Mouse (Mus musculus): ENCODE results near the gene Itsn1. TPM values are rescaled to one million over a fixed set of nuclear protein-coding genes. Genes with fewer than 3 reads are reported as not detected.

Gene Itsn1
- polyA plus RNA-seq, 1 experiment from 2014 or later = 27.6 TPM

- peaks cover 87% of the 10 kb centered on the region for H3K36me3 ChIP-seq
- WGBS = 92% methylated on average over 12 of the region's 12 CpGs
- no peaks in the 10 kb centered on the region for H3K27me3 ChIP-seq
- no peak overlapping the region for H3K27ac ChIP-seq
- H3K4me1 ChIP-seq = peaks cover 20% of the 10 kb centered on the region
- no peak overlapping the region for H3K9ac ChIP-seq
- no peaks in the 10 kb centered on the region for H3K9me3 ChIP-seq (replicated peaks)
- H3K4me3 ChIP-seq (replicated peaks) = no peak overlapping the region
- ATAC-seq (replicated peaks; ENCODE audit: low FRiP score) = no peak
- H3K4me2 ChIP-seq = no peak overlapping the region
Observed at GRCm38 (mm10) chr16:91853223-91853622, 124.1 kb downstream of the Itsn1 start.

- ATAC-seq (replicated peaks; ENCODE audit: low FRiP score) = no peak
- Histone ChIP-seq H3K4me1 (peaks cover 44% of the 10 kb centered on the region), H3K27ac (no peak overlapping the region), H3K9me3 (replicated peaks) (no peaks in the 10 kb centered on the region), H3K36me3 (peaks cover 53% of the 10 kb centered on the region), H3K9ac (no peak overlapping the region), H3K4me2 (no peak overlapping the region), H3K27me3 (no peaks in the 10 kb centered on the region), H3K4me3 (replicated peaks) (no peak overlapping the region)
- 90% methylated on average over 7 of the region's 7 CpGs for WGBS
Observed at GRCm38 (mm10) chr16:91858695-91859094, 129.6 kb downstream of the Itsn1 start.

GRCm38 (mm10) chr16:91859203-91859602 is 130.1 kb downstream of the Itsn1 start:
- Histone ChIP-seq H3K4me3 (replicated peaks) (no peak overlapping the region), H3K9me3 (replicated peaks) (no peaks in the 10 kb centered on the region), H3K9ac (no peak overlapping the region), H3K27ac (no peak overlapping the region), H3K4me1 (peaks cover 44% of the 10 kb centered on the region), H3K27me3 (no peaks in the 10 kb centered on the region), H3K4me2 (no peak overlapping the region), H3K36me3 (peaks cover 53% of the 10 kb centered on the region)
- 71% methylated on average over 3 of the region's 3 CpGs for WGBS
- no peak for ATAC-seq (replicated peaks; ENCODE audit: low FRiP score)

- no peaks in the 10 kb centered on the region for H3K27me3 ChIP-seq
- 75% methylated on average over 8 of the region's 8 CpGs for WGBS
Observed at GRCm38 (mm10) chr16:91859958-91860357, 130.9 kb downstream of the Itsn1 start.

GRCm38 (mm10) chr16:91860471-91861125 is 131.5 kb downstream of the Itsn1 start:
- peak overlapping the region; percentile 15; the same call in 1 of the 2 replicates for H3K9ac ChIP-seq
- H3K4me3 ChIP-seq (replicated peaks) = no peak overlapping the region
- H3K9me3 ChIP-seq (replicated peaks) = no peaks in the 10 kb centered on the region
- peaks cover 44% of the 10 kb centered on the region for H3K4me1 ChIP-seq
- H3K27ac ChIP-seq = peak overlapping the region; percentile 83
- H3K4me2 ChIP-seq = peak overlapping the region; percentile 38
- no peaks in the 10 kb centered on the region for H3K27me3 ChIP-seq
- 13% methylated on average over 14 of the region's 14 CpGs for WGBS
- peak; percentile 70 for ATAC-seq (replicated peaks; ENCODE audit: low FRiP score)
- H3K36me3 ChIP-seq = peaks cover 53% of the 10 kb centered on the region

More at GRCm38 (mm10) chr16:91859958-91860357, 130.9 kb downstream of the Itsn1 start:
- peaks cover 44% of the 10 kb centered on the region for H3K4me1 ChIP-seq
- no peak overlapping the region; the same call in 1 of the 2 replicates for H3K27ac ChIP-seq
- H3K9me3 ChIP-seq (replicated peaks) = no peaks in the 10 kb centered on the region
- H3K4me2 ChIP-seq = no peak overlapping the region
- no peak for ATAC-seq (replicated peaks; ENCODE audit: low FRiP score)
- H3K4me3 ChIP-seq (replicated peaks) = no peak overlapping the region
- no peak overlapping the region for H3K9ac ChIP-seq
- peaks cover 53% of the 10 kb centered on the region for H3K36me3 ChIP-seq

DNA sequence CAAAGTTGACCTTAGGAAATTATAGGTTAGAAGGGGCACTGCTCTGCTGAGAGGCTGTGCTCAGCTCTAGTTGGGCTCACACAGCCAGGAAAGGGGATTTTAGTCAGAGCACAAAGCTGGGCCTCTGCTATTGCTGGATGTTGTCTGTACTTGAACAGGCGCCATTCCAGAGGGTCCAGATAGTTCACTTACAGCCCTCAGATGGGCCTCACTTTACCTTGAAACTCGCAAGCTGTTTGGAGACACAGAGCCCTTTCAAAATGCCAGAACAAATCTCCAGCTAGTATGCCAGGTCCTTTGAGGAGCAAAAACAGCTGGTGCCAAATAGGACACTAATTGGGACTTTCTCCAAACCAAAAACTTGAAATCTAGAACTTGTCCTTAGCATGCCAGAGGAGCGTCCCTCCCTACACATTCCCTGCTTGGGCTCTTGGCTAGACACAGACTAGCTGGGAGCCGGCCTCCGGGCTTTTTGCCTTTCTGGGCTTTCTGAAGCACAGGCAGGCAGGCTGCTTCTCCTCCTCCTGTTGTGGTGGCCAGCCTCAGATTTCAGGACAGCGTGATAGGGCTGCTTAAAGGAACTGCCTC is 132.8 kb downstream of the Itsn1 start:
- Histone ChIP-seq H3K36me3 (peaks cover 47% of the 10 kb centered on the region), H3K27me3 (no peaks in the 10 kb centered on the region), H3K9ac (no peak overlapping the region), H3K4me1 (peaks cover 44% of the 10 kb centered on the region), H3K9me3 (replicated peaks) (no peaks in the 10 kb centered on the region), H3K4me2 (no peak overlapping the region), H3K4me3 (replicated peaks) (no peak overlapping the region), H3K27ac (peak overlapping the region; percentile 83)
- no peak for ATAC-seq (replicated peaks; ENCODE audit: low FRiP score)
- 51% methylated on average over 6 of the region's 6 CpGs for whole genome bisulfite sequencing

DNA sequence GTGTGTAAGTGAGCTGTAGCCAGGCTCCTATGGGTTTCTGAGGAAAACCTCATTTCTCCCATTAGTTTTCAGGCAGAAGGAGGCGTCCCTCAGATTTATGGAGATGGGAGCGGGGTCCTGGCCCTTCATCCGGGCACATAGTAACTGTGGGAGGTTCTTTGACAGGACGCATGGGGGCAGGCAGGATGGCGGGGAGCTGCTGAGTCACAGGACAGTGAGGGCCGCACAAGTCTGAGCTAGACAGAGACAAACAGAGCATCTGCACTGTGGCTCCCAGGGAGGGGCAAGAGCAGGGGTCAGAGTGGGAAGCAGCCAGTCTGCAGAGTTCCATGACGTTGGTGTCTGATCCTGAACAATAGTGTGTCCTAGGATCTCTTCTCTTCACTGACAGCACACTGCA is 133.8 kb downstream of the Itsn1 start:
- Histone ChIP-seq H3K9ac (no peak overlapping the region), H3K27me3 (no peaks in the 10 kb centered on the region), H3K4me3 (replicated peaks) (no peak overlapping the region), H3K9me3 (replicated peaks) (no peaks in the 10 kb centered on the region), H3K36me3 (peaks cover 42% of the 10 kb centered on the region), H3K27ac (peak overlapping the region; percentile 83), H3K4me1 (peaks cover 44% of the 10 kb centered on the region), H3K4me2 (no peak overlapping the region)
- WGBS = 29% methylated on average over 7 of the region's 7 CpGs
- peak; percentile 59 for ATAC-seq (replicated peaks; ENCODE audit: low FRiP score)

GRCm38 (mm10) chr16:91864646-91865332 is 135.7 kb downstream of the Itsn1 start:
- no peak overlapping the region for H3K4me2 ChIP-seq
- no peaks in the 10 kb centered on the region for H3K9me3 ChIP-seq (replicated peaks)
- peaks cover 32% of the 10 kb centered on the region for H3K4me1 ChIP-seq
- H3K27ac ChIP-seq = no peak overlapping the region
- 66% methylated on average over 10 of the region's 10 CpGs for WGBS
- peaks cover 52% of the 10 kb centered on the region for H3K36me3 ChIP-seq
- ATAC-seq (replicated peaks; ENCODE audit: low FRiP score) = peak; percentile 57
- no peak overlapping the region for H3K4me3 ChIP-seq (replicated peaks)
- H3K9ac ChIP-seq = no peak overlapping the region
- H3K27me3 ChIP-seq = no peaks in the 10 kb centered on the region

- Histone ChIP-seq H3K9ac (no peak overlapping the region), H3K36me3 (peaks cover 60% of the 10 kb centered on the region), H3K9me3 (replicated peaks) (no peaks in the 10 kb centered on the region), H3K4me3 (replicated peaks) (no peak overlapping the region), H3K4me2 (no peak overlapping the region), H3K27me3 (no peaks in the 10 kb centered on the region), H3K4me1 (peaks cover 23% of the 10 kb centered on the region), H3K27ac (no peak overlapping the region)
- WGBS = 74% methylated on average over 7 of the region's 7 CpGs
- no peak for ATAC-seq (replicated peaks; ENCODE audit: low FRiP score)
Observed at GRCm38 (mm10) chr16:91865570-91866257, 136.6 kb downstream of the Itsn1 start.

DNA sequence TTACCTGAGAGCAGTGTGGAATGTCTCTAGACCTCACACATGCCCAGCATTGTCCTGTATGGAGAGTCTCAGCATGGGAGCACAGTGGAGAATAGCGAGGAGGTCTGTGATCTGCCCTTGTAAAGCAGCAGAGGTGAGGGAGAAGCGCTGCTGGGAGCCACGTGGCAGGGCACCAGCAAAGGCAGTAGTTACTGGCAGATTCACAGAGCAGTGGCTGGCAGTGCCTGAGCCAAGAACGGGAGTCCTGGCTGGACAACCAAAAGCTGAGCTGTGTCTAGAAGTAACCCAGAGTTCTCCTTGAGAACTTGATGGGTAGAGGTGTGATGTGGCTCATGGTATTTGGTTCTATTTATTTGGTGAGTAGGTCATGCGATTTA is 137.2 kb downstream of the Itsn1 start:
- H3K9me3 ChIP-seq (replicated peaks) = no peaks in the 10 kb centered on the region
- H3K4me2 ChIP-seq = no peak overlapping the region
- ATAC-seq (replicated peaks; ENCODE audit: low FRiP score) = no peak
- peaks cover 66% of the 10 kb centered on the region for H3K36me3 ChIP-seq
- 87% methylated on average over 5 of the region's 5 CpGs for WGBS
- no peak overlapping the region for H3K9ac ChIP-seq
- H3K4me3 ChIP-seq (replicated peaks) = no peak overlapping the region
- H3K27me3 ChIP-seq = no peaks in the 10 kb centered on the region
- no peak overlapping the region for H3K27ac ChIP-seq
- H3K4me1 ChIP-seq = peaks cover 18% of the 10 kb centered on the region

- no peak for ATAC-seq (replicated peaks; ENCODE audit: low FRiP score)
- 92% methylated on average over 8 of the region's 8 CpGs for WGBS
- no peak overlapping the region for H3K9ac ChIP-seq
- peaks cover 4% of the 10 kb centered on the region for H3K4me1 ChIP-seq
- H3K4me2 ChIP-seq = no peak overlapping the region
- H3K9me3 ChIP-seq (replicated peaks) = no peaks in the 10 kb centered on the region
- no peak overlapping the region for H3K4me3 ChIP-seq (replicated peaks)
- H3K27me3 ChIP-seq = no peaks in the 10 kb centered on the region
- H3K27ac ChIP-seq = no peak overlapping the region
- peaks cover 68% of the 10 kb centered on the region for H3K36me3 ChIP-seq
Observed at GRCm38 (mm10) chr16:91867672-91868071, 138.6 kb downstream of the Itsn1 start.
